In genomic region chr13:108383051-108383450, GRCm38 (mm10) we compare ENCODE assay signal across 34 mouse cellular contexts.
"Had no signal": no experiment of that assay in that cellular context is flagged by ENCODE, and none has a peak within 500 bp of the region (broad histone marks: within the 10 kb centered on the region; RNA-seq: fewer than 3 reads in every experiment).

No protein-coding gene starts in this region.

- H3K4me1 ChIP-seq: heart, embryonic 10.5 days; heart, embryonic 15.5 days; hindbrain, embryonic 10.5 days; hindbrain, embryonic 12.5 days; hindbrain, embryonic 13.5 days; hindbrain, embryonic 15.5 days; kidney, embryonic 15.5 days had no signal

- DNase-seq: heart, postnatal 10 days; heart, postnatal 14 days; heart, postnatal 36 days; kidney, adult 11 months; kidney, adult 18-20 months; kidney, adult 2 months; kidney, adult 8-10 months; kidney, adult 9 months; kidney, postnatal 10 days; kidney, postnatal 14 days; kidney, postnatal 25 days; kidney, postnatal 36 days; kidney, postnatal 4 days; layer of hippocampus, adult 9-11 months; layer of hippocampus, postnatal 36 days had no signal

- H3K9ac ChIP-seq: heart, embryonic 12.5 days; heart, embryonic 13.5 days; heart, embryonic 15.5 days; hindbrain, embryonic 12.5 days; hindbrain, embryonic 13.5 days; hindbrain, embryonic 14.5 days; hindbrain, embryonic 15.5 days; kidney, embryonic 15.5 days had no signal

- H3K36me3 ChIP-seq: heart, embryonic 10.5 days; heart, embryonic 12.5 days; hindbrain, embryonic 13.5 days; hindbrain, embryonic 15.5 days had no signal

- H3K27me3 ChIP-seq: heart, embryonic 12.5 days; heart, embryonic 13.5 days; heart, embryonic 15.5 days; hindbrain, embryonic 12.5 days; hindbrain, embryonic 13.5 days; hindbrain, embryonic 15.5 days; kidney, embryonic 15.5 days had no signal

- H3K4me3 ChIP-seq: heart, embryonic 10.5 days; heart, embryonic 12.5 days; heart, embryonic 13.5 days; heart, embryonic 15.5 days; hindbrain, embryonic 10.5 days; hindbrain, embryonic 12.5 days; hindbrain, embryonic 13.5 days; hindbrain, embryonic 15.5 days; kidney, embryonic 15.5 days; layer of hippocampus, adult 2 months; left cerebral cortex, adult 2 months had no signal

- H3K9me3 ChIP-seq: heart, embryonic 10.5 days; heart, embryonic 12.5 days; heart, embryonic 13.5 days; heart, embryonic 15.5 days; hindbrain, embryonic 10.5 days; hindbrain, embryonic 12.5 days; hindbrain, embryonic 13.5 days; hindbrain, embryonic 15.5 days; kidney, embryonic 15.5 days had no signal

- ATAC-seq: hindbrain, embryonic 16.5 days; hindbrain, postnatal 0 days; inflammation-experienced regulatory T-cells, adult 6 months; intestine, embryonic 16.5 days; intestine, postnatal 0 days had no signal

- H3K27ac ChIP-seq: heart, embryonic 10.5 days; heart, embryonic 13.5 days; heart, embryonic 15.5 days; hindbrain, embryonic 10.5 days; hindbrain, embryonic 12.5 days; hindbrain, embryonic 13.5 days; hindbrain, embryonic 14.5 days; hindbrain, embryonic 15.5 days; hindbrain, postnatal 0 days; kidney, embryonic 15.5 days; kidney, postnatal 0 days; layer of hippocampus, adult 2 months; left cerebral cortex, adult 2 months had no signal

- H3K4me2 ChIP-seq: heart, embryonic 11.5 days; heart, embryonic 12.5 days; heart, embryonic 13.5 days; heart, embryonic 15.5 days; hindbrain, embryonic 12.5 days; hindbrain, embryonic 13.5 days; hindbrain, embryonic 14.5 days; hindbrain, embryonic 15.5 days; kidney, embryonic 15.5 days had no signal
